Mouse (Mus musculus) CH12.LX (cell line): Measurements from ENCODE around the gene Olfml2b. TPM values are rescaled to one million over a fixed set of nuclear protein-coding genes. Genes with fewer than 3 reads are reported as not detected.
A peak's percentile ranks its signal among the peaks of the same experiment; 100 is the strongest.

ENCODE experiments used
- DNase-seq: peaks from one replicate; pipeline ENCODE4 v3.0.0-alpha.2; 2013; ENCODE audit errors: extremely low read depth
- H3K27ac ChIP-seq: 2 replicates; pipeline ENCODE4 v1.5.1; 2012; ENCODE audit warnings: low read depth, mild to moderate bottlenecking, control low read depth, moderate library complexity; ENCODE audit not compliant: insufficient read depth
- H3K27me3 ChIP-seq: replicated peaks from 2 replicates; pipeline ENCODE3; 2012; ENCODE audit warnings: inconsistent platforms
- H3K36me3 ChIP-seq, 2 experiments: replicated peaks in 1 of 2; 2 replicates each; pipeline versions ENCODE3 to v1.6.1; 2012; ENCODE audit warnings: inconsistent platforms in 1 of 2, low read length in 1 of 2, mild to moderate bottlenecking in 1 of 2, mixed read lengths in 1 of 2, moderate library complexity in 1 of 2; ENCODE audit not compliant: control insufficient read depth in 1 of 2, insufficient read depth in 1 of 2
- H3K4me1 ChIP-seq, 2 experiments: 2 replicates each; pipeline ENCODE4 v1.6.1; 2012; ENCODE audit warnings: inconsistent platforms in 1 of 2, moderate library complexity in 1 of 2; ENCODE audit not compliant: insufficient read depth in 2 of 2, control insufficient read depth in 1 of 2
- H3K4me2 ChIP-seq: 2 replicates; pipeline ENCODE4 v1.6.1; 2012; ENCODE audit warnings: low read depth, mild to moderate bottlenecking, control low read depth; ENCODE audit not compliant: poor library complexity, insufficient read depth, severe bottlenecking
- H3K4me3 ChIP-seq, 3 experiments: fragments of 150-350 bp in 1 of 3; sonication (generic) in 1 of 3; replicated peaks in 1 of 3; 2 replicates each; pipeline versions ENCODE3 to v1.5.1; 2011 to 2012; ENCODE audit warnings: low read depth in 2 of 3, low read length in 2 of 3, mild to moderate bottlenecking in 2 of 3, moderate library complexity in 2 of 3, control low read depth in 1 of 3, improper control_type of control experiment in 1 of 3, inconsistent platforms in 1 of 3, mixed read lengths in 1 of 3; ENCODE audit not compliant: poor library complexity in 1 of 3
- H3K79me2 ChIP-seq: replicated peaks from 2 replicates; pipeline ENCODE4 v1.6.1; 2012; ENCODE audit warnings: mild to moderate bottlenecking, moderate library complexity; ENCODE audit not compliant: control insufficient read depth, poor library complexity, insufficient read depth, severe bottlenecking; ENCODE audit errors: extremely low read depth
- H3K9ac ChIP-seq: 2 replicates; pipeline ENCODE4 v1.6.1; 2012; ENCODE audit warnings: low read depth, mild to moderate bottlenecking, control low read depth, moderate library complexity; ENCODE audit not compliant: insufficient read depth
- H3K9me3 ChIP-seq: replicated peaks from 2 replicates; pipeline ENCODE3; 2012; ENCODE audit warnings: low read length, inconsistent platforms, mixed read lengths
- BHLHE40 ChIP-seq: IDR thresholded peaks from 2 replicates; pipeline ENCODE4 v1.6.1; 2011; ENCODE audit warnings: mild to moderate bottlenecking, low read depth, low read length, improper control_type of control experiment
- CHD2 ChIP-seq: IDR thresholded peaks from 2 replicates; pipeline ENCODE4 v1.6.1; 2011; ENCODE audit warnings: low read length, improper control_type of control experiment
- ELF1 ChIP-seq: IDR thresholded peaks from 2 replicates; pipeline ENCODE4 v1.6.1; 2014; ENCODE audit warnings: low read depth, mild to moderate bottlenecking, inconsistent platforms, low read length, improper control_type of control experiment
- EP300 ChIP-seq: IDR thresholded peaks from 2 replicates; pipeline ENCODE4 v1.6.1; 2011; ENCODE audit warnings: low read length, improper control_type of control experiment
- ETS1 ChIP-seq: conservative IDR thresholded peaks from 2 replicates; pipeline ENCODE4 v1.6.1; 2012; ENCODE audit warnings: low read depth, mild to moderate bottlenecking, inconsistent platforms, low read length, improper control_type of control experiment, moderate library complexity
- GABPA ChIP-seq: IDR thresholded peaks from 2 replicates; pipeline ENCODE4 v1.6.1; 2012; ENCODE audit warnings: low read depth, low read length, improper control_type of control experiment, inconsistent platforms; ENCODE audit not compliant: insufficient replicate concordance
- HCFC1 ChIP-seq: IDR thresholded peaks from 2 replicates; pipeline ENCODE4 v1.6.1; 2012; ENCODE audit warnings: low read depth, mild to moderate bottlenecking, inconsistent platforms, low read length, improper control_type of control experiment
- JUN ChIP-seq: IDR thresholded peaks from 2 replicates; pipeline ENCODE4 v1.6.1; 2011; ENCODE audit warnings: low read depth, mild to moderate bottlenecking, low read length, improper control_type of control experiment, moderate library complexity; ENCODE audit not compliant: insufficient read depth
- KAT2A ChIP-seq: IDR thresholded peaks from 2 replicates; pipeline ENCODE4 v1.6.1; 2012; ENCODE audit warnings: low read length, improper control_type of control experiment, inconsistent platforms; ENCODE audit not compliant: insufficient replicate concordance
- MAX ChIP-seq: IDR thresholded peaks from 2 replicates; pipeline ENCODE4 v1.6.1; 2011; ENCODE audit warnings: low read length, improper control_type of control experiment
- MAZ ChIP-seq: IDR thresholded peaks from 2 replicates; pipeline ENCODE4 v1.6.1; 2012; ENCODE audit warnings: low read depth, mild to moderate bottlenecking, inconsistent platforms, low read length, improper control_type of control experiment, moderate library complexity
- MEF2A ChIP-seq: IDR thresholded peaks from 2 replicates; pipeline ENCODE4 v1.6.1; 2014; ENCODE audit warnings: low read depth, mild to moderate bottlenecking, inconsistent platforms, low read length, improper control_type of control experiment, borderline replicate concordance
- MYC ChIP-seq: IDR thresholded peaks from 2 replicates; pipeline ENCODE4 v1.6.1; 2011; ENCODE audit warnings: low read depth, mild to moderate bottlenecking, improper control_type of control experiment, low read length
- NELFE ChIP-seq: IDR thresholded peaks from 2 replicates; pipeline ENCODE4 v1.6.1; 2011; ENCODE audit warnings: low read depth, low read length, improper control_type of control experiment
- NRF1 ChIP-seq: IDR thresholded peaks from 2 replicates; pipeline ENCODE4 v1.6.1; 2014; ENCODE audit warnings: low read depth, mild to moderate bottlenecking, inconsistent platforms, low read length, improper control_type of control experiment, moderate library complexity
- POLR2A ChIP-seq: IDR thresholded peaks from 2 replicates; pipeline ENCODE4 v1.6.1; 2011; ENCODE audit warnings: low read depth, mild to moderate bottlenecking, improper control_type of control experiment, low read length
- POLR2AphosphoS2 ChIP-seq: IDR thresholded peaks from 2 replicates; pipeline ENCODE4 v1.6.1; 2011; ENCODE audit warnings: low read depth, low read length, improper control_type of control experiment
- RCOR1 ChIP-seq: conservative IDR thresholded peaks from 2 replicates; pipeline ENCODE4 v1.6.1; 2012; ENCODE audit warnings: low read depth, mild to moderate bottlenecking, inconsistent platforms, low read length, improper control_type of control experiment
- UBTF ChIP-seq: IDR thresholded peaks from 2 replicates; pipeline ENCODE4 v1.6.1; 2012; ENCODE audit warnings: low read depth, mild to moderate bottlenecking, inconsistent platforms, low read length, improper control_type of control experiment, moderate library complexity
- ZKSCAN1 ChIP-seq: IDR thresholded peaks from 2 replicates; pipeline ENCODE4 v1.6.1; 2012; ENCODE audit warnings: low read depth, inconsistent platforms, low read length, improper control_type of control experiment, borderline replicate concordance
- ZMIZ1 ChIP-seq: IDR thresholded peaks from 2 replicates; pipeline ENCODE4 v1.6.1; 2012; ENCODE audit warnings: low read depth, mild to moderate bottlenecking, inconsistent platforms, low read length, improper control_type of control experiment
- dilution Hi-C: fragments of 300-500 bp; cut with MboI; formaldehyde crosslinking; loops from 2 replicates; pipeline ENCODE4 v1.14.3; 2020; ENCODE audit warnings: low sequenced_read_pairs; ENCODE audit not compliant: extremely low pct_unique_long_range_greater_than_20kb, extremely low pct_ligation_motif_present
- in situ Hi-C: fragments of 300-500 bp; cut with MboI; formaldehyde crosslinking; loops from 3 replicates; pipeline ENCODE4 v1.14.3; 2019; ENCODE audit warnings: low sequenced_read_pairs, low pct_ligation_motif_present, low pct_unique_long_range_greater_than_20kb, mixed read lengths
- polyA plus RNA-seq: library from polyadenylated mRNA; unstranded; fragments of >175 nt; gene quantifications from 2 replicates; pipeline ENCODE4 v1.2.1, GENCODE M21; 2012; ENCODE audit warnings: low read depth; ENCODE audit not compliant: insufficient read length
- total RNA-seq, 2 experiments: library from RNA; depleted of rRNA; stranded (reverse); fragments of 300-350 nt in 1 of 2; fragments of >200 nt in 1 of 2; gene quantifications; 2 replicates each; pipeline ENCODE4 v1.2.3; 2012 to 2014

The Olfml2b gene
- total and polyA plus RNA-seq, 3 experiments, result 0.34 to 1.0 (median 0.35) TPM

DNA sequence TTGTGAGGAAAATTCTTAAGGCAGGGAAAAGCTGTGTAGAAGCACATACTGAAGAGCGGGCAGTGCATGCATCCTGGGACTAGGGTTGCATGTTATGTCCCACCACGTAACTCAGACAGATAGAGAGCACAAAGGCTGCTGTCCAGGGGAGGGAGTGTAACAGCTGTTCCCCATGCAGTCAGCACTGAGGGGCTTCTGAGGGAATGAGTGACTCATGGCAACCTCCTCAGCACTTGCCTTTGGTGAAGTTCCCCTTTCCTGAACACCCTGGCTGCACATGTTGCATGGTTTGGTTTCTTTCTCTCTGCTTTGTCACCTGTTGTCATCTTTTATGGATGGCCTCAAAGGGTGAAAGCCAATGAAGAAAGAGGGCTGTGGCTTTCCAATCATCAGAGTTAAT is 57.9 kb downstream of the Olfml2b start:
- no peaks in the 10 kb centered on the region for H3K27me3 ChIP-seq
- DNase-seq, result peak; percentile 74
- H3K27ac ChIP-seq, result no peak overlapping the region
- no peak overlapping the region for H3K4me2 ChIP-seq
- peaks cover 5 to 20% of the 10 kb centered on the region in 2 experiments for H3K36me3 ChIP-seq
- in situ Hi-C loops (no loop called here), dilution Hi-C loops (no loop called here)
- H3K4me3 ChIP-seq, result peak overlapping the region in 1 of 3 experiments; percentile 12
- H3K4me1 ChIP-seq, result peaks cover 25 to 75% of the 10 kb centered on the region in 2 experiments
- H3K9me3 ChIP-seq, result no peaks in the 10 kb centered on the region
- no peak overlapping the region for H3K9ac ChIP-seq
- H3K79me2 ChIP-seq, result no peaks in the 10 kb centered on the region
- TF ChIP-seq EP300 (peak; percentile 52; the same call in 1 of the 2 replicates), MYC (no peak; the same call in 1 of the 2 replicates), KAT2A (no peak), NRF1 (no peak), BHLHE40 (peak; percentile 70), RCOR1 (no peak), MEF2A (no peak), MAZ (0 out of 2 replicates have a peak, but pooled peaks have one; percentile 14), ETS1 (peak; percentile 83), ZMIZ1 (no peak), JUN (peak; percentile 8; the same call in 1 of the 2 replicates), MAX (peak; percentile 62)
- TF ChIP-seq, all 38 proteins: peak for 6

DNA sequence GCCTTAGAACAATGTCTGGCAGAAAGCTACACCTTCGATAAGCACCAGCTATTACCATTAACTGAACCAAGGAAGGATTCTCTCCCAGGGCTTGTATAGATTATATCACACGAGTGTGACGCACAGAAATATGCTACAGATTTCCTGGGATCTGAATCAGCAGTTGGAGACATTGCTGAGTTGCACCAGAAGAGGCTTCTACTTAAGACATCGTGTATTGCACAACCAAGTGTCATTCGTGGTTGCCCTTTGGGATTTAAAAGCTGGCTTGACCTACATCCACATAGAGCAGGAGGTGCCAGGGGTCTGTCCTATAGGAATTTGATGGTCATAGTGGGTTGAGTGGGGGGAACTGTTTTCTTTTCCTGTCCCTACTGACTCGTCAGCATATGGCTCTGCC is 58.6 kb downstream of the Olfml2b start:
- TF ChIP-seq ZKSCAN1, result no peak
- TF ChIP-seq GABPA, result no peak
- no peak; the same call in 1 of the 2 replicates for TF ChIP-seq POLR2AphosphoS2
- TF ChIP-seq POLR2A, result no peak
- no peak for TF ChIP-seq NELFE
- TF ChIP-seq CHD2, result no peak
- no peak for TF ChIP-seq KAT2A
- TF ChIP-seq ELF1, result no peak
- no peak for TF ChIP-seq JUN
- no peak for TF ChIP-seq UBTF
- TF ChIP-seq ZMIZ1, result no peak
- no peak for TF ChIP-seq MEF2A
- no peak for TF ChIP-seq EP300
- no peak for TF ChIP-seq HCFC1
- TF ChIP-seq ETS1, result no peak
- Histone ChIP-seq H3K4me1 (peaks cover 28 to 82% of the 10 kb centered on the region in 2 experiments), H3K36me3 (peaks cover 11 to 26% of the 10 kb centered on the region in 2 experiments), H3K4me2 (no peak overlapping the region), H3K4me3 (no peak overlapping the region), H3K9me3 (no peaks in the 10 kb centered on the region), H3K27me3 (no peaks in the 10 kb centered on the region), H3K79me2 (no peaks in the 10 kb centered on the region), H3K27ac (no peak overlapping the region), H3K9ac (no peak overlapping the region)
- dilution Hi-C loops (no loop called here), in situ Hi-C loops (no loop called here)
- DNase-seq, result no peak
